Mouse (Mus musculus): ENCODE measurements at regions not wholly inside any gene's neighbourhood (a gene's known extent, or its start where the extent isn't known, plus 50 kb on each side); places are given as distances from the start of the nearest gene placed in this dataset.

DNA sequence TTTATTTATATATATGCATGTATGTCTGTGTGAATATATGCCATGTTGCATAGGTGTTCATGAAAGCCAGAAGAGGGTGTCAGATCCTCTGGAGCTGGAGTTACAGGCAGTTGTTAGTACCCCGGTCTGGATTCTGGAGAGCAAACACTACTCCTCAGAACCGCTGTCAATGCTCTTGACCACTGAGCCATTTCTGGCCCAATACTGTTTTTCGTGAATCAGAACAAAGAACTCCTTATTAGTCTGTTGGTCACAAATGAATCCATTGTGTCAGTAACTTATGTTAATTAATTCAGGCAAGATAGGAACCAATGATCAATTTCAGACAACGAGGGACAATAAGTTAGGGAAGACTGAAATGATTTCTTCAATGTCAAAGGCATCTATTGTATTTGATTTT is 68.6 kb upstream of the Abcb5 start:
- Histone ChIP-seq H3K4me3 (ENCODE audit: low read length) (no peak overlapping the region), H3K36me3 (ENCODE audit: insufficient read depth, low read length) (no peaks in the 10 kb centered on the region), H3K9ac (replicated peaks; ENCODE audit: low read length) (no peak overlapping the region), H3K27ac (no peak overlapping the region), H3K9me3 (ENCODE audit: low read length) (no peaks in the 10 kb centered on the region), H3K4me1 (ENCODE audit: insufficient read depth, low read length) (no peaks in the 10 kb centered on the region), H3K27me3 (ENCODE audit: insufficient read depth, low read length) (no peaks in the 10 kb centered on the region), H3K4me2 (ENCODE audit: low read depth, low read length) (no peak overlapping the region)
- DNase-seq (ENCODE audit: low spot score) = no peak
- 56% methylated on average over 4 of the region's 4 CpGs for WGBS
- no peak for ATAC-seq
- no peak for TF ChIP-seq CTCF (IDR thresholded peaks at IDR 0.05; ENCODE audit: low read depth)

DNA sequence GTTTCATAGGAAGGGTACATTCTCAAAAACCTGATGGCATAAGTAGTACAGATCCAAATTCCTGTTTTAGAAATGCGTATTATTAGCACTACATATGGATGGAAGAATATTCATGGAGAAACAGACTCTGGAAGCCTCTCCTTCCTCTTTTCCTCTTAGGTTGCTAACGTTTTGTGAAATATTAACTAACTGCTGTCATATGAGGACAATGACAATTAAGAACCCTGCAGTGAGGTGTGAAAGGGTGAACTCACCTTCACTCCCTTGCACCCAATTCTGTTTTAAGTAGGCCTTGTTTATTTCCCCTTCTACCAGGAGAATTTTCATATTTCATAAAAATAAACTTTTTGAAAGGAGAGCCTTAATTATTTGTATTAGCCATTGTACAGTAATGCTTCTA is 62.5 kb upstream of the Abcb5 start:
- ATAC-seq = no peak
- WGBS = 73% methylated on average over 2 of the region's 2 CpGs
- H3K36me3 ChIP-seq (ENCODE audit: insufficient read depth, low read length) = no peaks in the 10 kb centered on the region

GRCm38 (mm10) chr12:119028161-119028560 is 61.9 kb upstream of the Abcb5 start:
- ATAC-seq (no peak), DNase-seq (ENCODE audit: low spot score) (no peak)
- no peaks in the 10 kb centered on the region for H3K9me3 ChIP-seq (ENCODE audit: low read length)
- H3K4me1 ChIP-seq (ENCODE audit: insufficient read depth, low read length) = no peaks in the 10 kb centered on the region
- WGBS = 67% methylated on average over 2 of the region's 2 CpGs
- H3K4me2 ChIP-seq (ENCODE audit: low read depth, low read length) = no peak overlapping the region
- no peak overlapping the region for H3K4me3 ChIP-seq (ENCODE audit: low read length)
- H3K9ac ChIP-seq (replicated peaks; ENCODE audit: low read length) = no peak overlapping the region
- no peak for TF ChIP-seq CTCF (IDR thresholded peaks at IDR 0.05; ENCODE audit: low read depth)
- no peaks in the 10 kb centered on the region for H3K36me3 ChIP-seq (ENCODE audit: insufficient read depth, low read length)
- no peak overlapping the region for H3K27ac ChIP-seq
- H3K27me3 ChIP-seq (ENCODE audit: insufficient read depth, low read length) = no peaks in the 10 kb centered on the region

More for the DNA sequence above, 62.5 kb upstream of the Abcb5 start:
- TF ChIP-seq CTCF (IDR thresholded peaks at IDR 0.05; ENCODE audit: low read depth) = no peak
- no peaks in the 10 kb centered on the region for H3K4me1 ChIP-seq (ENCODE audit: insufficient read depth, low read length)
- H3K4me2 ChIP-seq (ENCODE audit: low read depth, low read length) = no peak overlapping the region
- no peak for DNase-seq (ENCODE audit: low spot score)
- no peaks in the 10 kb centered on the region for H3K27me3 ChIP-seq (ENCODE audit: insufficient read depth, low read length)
- H3K9ac ChIP-seq (replicated peaks; ENCODE audit: low read length) = no peak overlapping the region
- H3K27ac ChIP-seq = no peak overlapping the region
- H3K9me3 ChIP-seq (ENCODE audit: low read length) = no peaks in the 10 kb centered on the region
- no peak overlapping the region for H3K4me3 ChIP-seq (ENCODE audit: low read length)

DNA sequence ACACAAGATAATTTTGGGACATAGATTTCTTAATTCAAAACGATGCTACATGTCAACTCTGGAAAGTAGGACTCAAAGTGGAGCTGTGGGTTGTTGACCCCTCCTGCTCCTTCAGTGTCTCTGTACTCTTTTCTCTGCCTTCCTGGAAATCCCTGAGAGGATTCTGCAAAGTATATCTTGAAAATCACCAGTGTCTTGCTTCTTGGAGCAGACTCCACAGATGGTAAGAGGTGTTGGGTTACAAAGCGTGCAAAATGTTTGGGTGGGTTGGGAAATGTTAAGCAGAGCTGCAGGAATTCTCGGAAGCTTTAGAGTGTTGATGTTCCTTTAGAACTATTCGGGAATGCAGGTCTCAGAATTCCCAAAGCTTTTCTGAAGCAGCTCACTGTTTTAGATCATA is 61.5 kb upstream of the Abcb5 start:
- Histone ChIP-seq H3K27ac (no peak overlapping the region), H3K36me3 (ENCODE audit: insufficient read depth, low read length) (no peaks in the 10 kb centered on the region), H3K9me3 (ENCODE audit: low read length) (no peaks in the 10 kb centered on the region), H3K4me2 (ENCODE audit: low read depth, low read length) (no peak overlapping the region), H3K9ac (replicated peaks; ENCODE audit: low read length) (no peak overlapping the region), H3K27me3 (ENCODE audit: insufficient read depth, low read length) (no peaks in the 10 kb centered on the region), H3K4me1 (ENCODE audit: insufficient read depth, low read length) (no peaks in the 10 kb centered on the region), H3K4me3 (ENCODE audit: low read length) (no peak overlapping the region)
- WGBS = 56% methylated on average over 4 of the region's 4 CpGs
- no peak for TF ChIP-seq CTCF (IDR thresholded peaks at IDR 0.05; ENCODE audit: low read depth)
- DNase-seq (ENCODE audit: low spot score) (no peak), ATAC-seq (no peak)

DNA sequence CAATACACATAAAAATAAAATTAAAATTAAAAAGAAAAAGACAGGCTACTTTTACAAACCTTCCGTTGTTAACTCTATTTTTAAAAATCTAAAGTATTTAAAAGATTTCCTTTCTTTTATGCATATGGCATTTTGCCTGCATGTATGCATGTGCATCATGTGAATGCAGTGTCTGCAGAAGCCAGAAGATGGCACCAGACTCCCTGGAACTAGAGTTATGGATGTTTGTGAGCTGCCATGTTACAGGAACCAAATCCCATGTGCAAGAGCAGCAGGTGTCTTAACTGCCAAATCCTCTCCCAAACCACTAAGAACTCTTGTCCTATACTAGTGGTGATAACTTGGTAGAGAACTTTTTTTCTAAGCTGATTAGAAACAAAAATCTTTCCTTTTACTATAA is 60.1 kb upstream of the Abcb5 start:
- no peak overlapping the region for H3K27ac ChIP-seq
- DNase-seq (ENCODE audit: low spot score) = peak; percentile 79
- no peak overlapping the region for H3K4me2 ChIP-seq (ENCODE audit: low read depth, low read length)
- WGBS = 59% methylated on average over 1 of the region's 1 CpGs
- no peak overlapping the region for H3K4me3 ChIP-seq (ENCODE audit: low read length)
- no peaks in the 10 kb centered on the region for H3K4me1 ChIP-seq (ENCODE audit: insufficient read depth, low read length)
- peak; percentile 84 for TF ChIP-seq CTCF (IDR thresholded peaks at IDR 0.05; ENCODE audit: low read depth)
- no peaks in the 10 kb centered on the region for H3K27me3 ChIP-seq (ENCODE audit: insufficient read depth, low read length)
- H3K9me3 ChIP-seq (ENCODE audit: low read length) = no peaks in the 10 kb centered on the region
- H3K36me3 ChIP-seq (ENCODE audit: insufficient read depth, low read length) = no peaks in the 10 kb centered on the region
- ATAC-seq = no peak
- H3K9ac ChIP-seq (replicated peaks; ENCODE audit: low read length) = no peak overlapping the region

GRCm38 (mm10) chr12:119024063-119024462 is 57.8 kb upstream of the Abcb5 start:
- 83% methylated on average over 1 of the region's 1 CpGs for WGBS
- no peak overlapping the region for H3K4me2 ChIP-seq (ENCODE audit: low read depth, low read length)
- ATAC-seq = no peak
- no peaks in the 10 kb centered on the region for H3K4me1 ChIP-seq (ENCODE audit: insufficient read depth, low read length)
- no peaks in the 10 kb centered on the region for H3K36me3 ChIP-seq (ENCODE audit: insufficient read depth, low read length)
- no peaks in the 10 kb centered on the region for H3K27me3 ChIP-seq (ENCODE audit: insufficient read depth, low read length)
- TF ChIP-seq CTCF (IDR thresholded peaks at IDR 0.05; ENCODE audit: low read depth) = no peak
- H3K9me3 ChIP-seq (ENCODE audit: low read length) = no peaks in the 10 kb centered on the region
- DNase-seq (ENCODE audit: low spot score) = no peak
- no peak overlapping the region for H3K27ac ChIP-seq
- no peak overlapping the region for H3K9ac ChIP-seq (replicated peaks; ENCODE audit: low read length)
- no peak overlapping the region for H3K4me3 ChIP-seq (ENCODE audit: low read length)

Measured in hindbrain, postnatal 0 days (tissue).